Mouse (Mus musculus) liver, postnatal 0 days (tissue): ENCODE measurements around the gene Mfsd4b5.

Experiments used
- CTCF ChIP-seq: sonication (generic); IDR thresholded peaks from 2 replicates; pipeline ENCODE4 v1.5.1; 2016; ENCODE audit warnings: antibody characterized with exemption, low read depth
- EP300 ChIP-seq: IDR thresholded peaks from 2 replicates; pipeline ENCODE4 v1.6.1; 2016; ENCODE audit warnings: antibody characterized with exemption, low read depth, mild to moderate bottlenecking

- TF ChIP-seq EP300 = no peak
- no peak for TF ChIP-seq CTCF
Measured at GRCm38 (mm10) chr10:39960441-39960822, 26.0 kb downstream of the Mfsd4b5 start.
